Mouse (Mus musculus) C2C12 (cell line): ENCODE measurements around the gene Med12l. TPM values are rescaled to one million over a fixed set of nuclear protein-coding genes. Genes with fewer than 3 reads are reported as not detected.

Source experiments
- H3K27me3 ChIP-seq: one replicate; pipeline ENCODE4 v1.6.1; 2011; ENCODE audit not compliant: control insufficient read depth, insufficient read depth, insufficient read length
- H3K36me3 ChIP-seq: one replicate; pipeline ENCODE4 v1.6.1; 2011; ENCODE audit not compliant: control insufficient read depth, insufficient read depth
- H3K4me3 ChIP-seq: one replicate; pipeline ENCODE4 v1.5.1; 2011; ENCODE audit warnings: mild to moderate bottlenecking, control low read depth; ENCODE audit not compliant: poor library complexity, insufficient read depth, severe bottlenecking
- H3K79me2 ChIP-seq: one replicate; pipeline ENCODE4 v1.6.1; 2011; ENCODE audit not compliant: control insufficient read depth, insufficient read depth
- H3K79me3 ChIP-seq: one replicate; pipeline ENCODE4 v1.6.1; 2011; ENCODE audit warnings: low read depth, control low read depth
- H3ac ChIP-seq: one replicate; pipeline ENCODE3; 2011; ENCODE audit warnings: low read depth; ENCODE audit not compliant: control insufficient read depth, insufficient read length
- CEBPB ChIP-seq: IDR thresholded peaks from one replicate; pipeline ENCODE4 v1.6.1; 2011; ENCODE audit warnings: low read depth, mild to moderate bottlenecking, control low read depth, moderate library complexity
- CTCF ChIP-seq: IDR thresholded peaks from one replicate; pipeline ENCODE4 v1.5.1; 2011; ENCODE audit not compliant: control insufficient read depth, insufficient read depth, insufficient read length
- FOSL1 ChIP-seq: IDR thresholded peaks from one replicate; pipeline ENCODE4 v1.8.0; 2011; ENCODE audit warnings: mild to moderate bottlenecking, low read length; ENCODE audit not compliant: poor library complexity, insufficient read depth, severe bottlenecking
- MAX ChIP-seq: IDR thresholded peaks from one replicate; pipeline ENCODE4 v1.6.1; 2011; ENCODE audit warnings: mild to moderate bottlenecking, control low read depth
- MYOD1 ChIP-seq: IDR thresholded peaks from one replicate; pipeline ENCODE4 v1.6.1; 2011; ENCODE audit warnings: low read depth; ENCODE audit not compliant: control insufficient read depth, insufficient read length
- MYOG ChIP-seq: IDR thresholded peaks from one replicate; pipeline ENCODE4 v1.6.1; 2011; ENCODE audit not compliant: control insufficient read depth, insufficient read length; ENCODE audit errors: extremely low read depth
- USF1 ChIP-seq: IDR thresholded peaks from one replicate; pipeline ENCODE4 v1.6.1; 2011; ENCODE audit warnings: low read depth, mild to moderate bottlenecking, control low read depth, moderate library complexity
- polyA plus RNA-seq: library from polyadenylated mRNA; unstranded; fragments of >200 nt; fragmentation: generic; extraction: Trizol; gene quantifications from one replicate; pipeline ENCODE4 v1.2.1, GENCODE M21; 2012; ENCODE audit warnings: missing spikeins

Gene Med12l
- polyA plus RNA-seq, 1 experiment, result not detected

DNA sequence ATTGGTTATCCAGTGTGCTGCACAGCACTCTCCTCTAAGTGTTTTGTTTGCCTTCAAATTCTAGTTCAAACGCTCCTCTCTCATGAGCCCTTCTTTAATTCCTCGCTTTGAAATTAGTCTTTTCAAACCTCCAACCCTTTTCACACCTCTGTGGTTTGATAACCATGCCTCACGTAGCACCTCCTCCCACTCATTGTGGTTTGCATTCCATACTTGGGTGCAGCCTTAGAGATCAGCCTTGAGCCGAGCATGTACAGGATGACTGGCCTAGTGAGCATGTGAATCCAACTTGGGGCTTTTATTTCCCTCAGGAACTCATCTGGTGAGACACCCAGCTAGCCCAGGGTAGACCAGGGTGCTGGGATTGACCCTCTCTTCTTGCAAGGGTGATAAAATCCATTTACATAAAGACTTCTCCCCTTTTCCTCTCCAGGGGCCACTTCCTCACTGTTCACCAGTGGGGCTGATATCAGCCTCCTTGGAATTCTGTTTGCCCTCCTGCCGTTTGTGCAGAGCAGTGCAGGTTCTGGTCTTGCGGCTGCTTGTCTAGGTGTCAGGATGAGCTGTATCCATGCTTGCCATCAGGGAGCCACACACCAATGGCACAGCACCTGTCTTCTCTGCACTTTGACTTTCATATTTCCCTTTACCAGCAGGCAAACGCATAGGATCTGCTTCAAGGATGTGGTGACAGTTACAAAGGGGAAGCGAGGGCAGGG is 198.3 kb downstream of the Med12l start:
- Histone ChIP-seq H3K36me3 (no peaks in the 10 kb centered on the region), H3K79me2 (no peaks in the 10 kb centered on the region)

DNA sequence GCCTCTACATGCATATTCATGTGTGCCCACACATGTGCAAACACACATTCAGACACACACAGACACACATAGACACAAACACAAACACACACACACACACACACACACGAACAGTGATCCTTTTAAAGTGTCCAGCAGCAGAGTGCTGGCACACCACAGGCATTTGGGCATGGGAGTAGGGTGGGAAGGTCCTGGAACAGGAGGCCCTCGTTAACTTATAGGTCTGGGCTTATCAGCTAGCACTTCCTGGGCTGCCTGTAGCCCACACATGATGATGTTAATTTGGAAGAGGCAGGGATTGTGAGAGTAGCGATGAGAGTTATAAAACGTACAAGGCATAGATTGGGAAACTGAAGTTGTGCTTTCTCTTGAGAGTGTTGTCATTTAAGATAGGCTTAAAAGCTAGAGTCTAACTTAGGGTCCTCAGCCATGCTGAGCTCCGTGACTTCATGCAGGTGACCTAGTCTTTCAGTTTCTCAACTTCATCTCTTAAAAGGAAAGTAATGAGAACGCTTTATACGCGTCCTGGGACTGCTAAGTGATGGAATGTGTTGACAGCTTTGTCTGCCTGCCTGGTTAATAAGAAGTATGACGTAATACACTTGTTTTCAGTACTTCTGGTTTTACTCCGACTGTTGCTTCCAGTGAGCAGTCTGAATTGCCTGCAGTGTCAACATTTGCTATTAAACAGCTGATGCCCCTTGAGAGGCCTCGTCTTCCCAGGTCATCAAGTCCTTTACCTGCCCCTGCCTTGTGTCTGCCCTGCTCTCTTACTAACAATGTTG is 199.3 kb downstream of the Med12l start:
- Histone ChIP-seq H3K79me3 (no peaks in the 10 kb centered on the region), H3K27me3 (no peaks in the 10 kb centered on the region), H3K36me3 (no peaks in the 10 kb centered on the region), H3ac (no peak overlapping the region), H3K4me3 (no peak overlapping the region), H3K79me2 (no peaks in the 10 kb centered on the region)
- no peak for TF ChIP-seq MYOG
- TF ChIP-seq CEBPB, result no peak
- no peak for TF ChIP-seq MAX
- no peak for TF ChIP-seq CTCF
- no peak for TF ChIP-seq MYOD1
- TF ChIP-seq FOSL1, result no peak
- TF ChIP-seq USF1, result no peak

More for the DNA sequence above, 198.3 kb downstream of the Med12l start:
- Histone ChIP-seq H3ac (no peak overlapping the region), H3K27me3 (no peaks in the 10 kb centered on the region), H3K79me3 (no peaks in the 10 kb centered on the region), H3K4me3 (no peak overlapping the region)
- TF ChIP-seq MAX (no peak), MYOG (no peak), FOSL1 (no peak), CEBPB (no peak), MYOD1 (no peak), CTCF (no peak), USF1 (no peak)

DNA sequence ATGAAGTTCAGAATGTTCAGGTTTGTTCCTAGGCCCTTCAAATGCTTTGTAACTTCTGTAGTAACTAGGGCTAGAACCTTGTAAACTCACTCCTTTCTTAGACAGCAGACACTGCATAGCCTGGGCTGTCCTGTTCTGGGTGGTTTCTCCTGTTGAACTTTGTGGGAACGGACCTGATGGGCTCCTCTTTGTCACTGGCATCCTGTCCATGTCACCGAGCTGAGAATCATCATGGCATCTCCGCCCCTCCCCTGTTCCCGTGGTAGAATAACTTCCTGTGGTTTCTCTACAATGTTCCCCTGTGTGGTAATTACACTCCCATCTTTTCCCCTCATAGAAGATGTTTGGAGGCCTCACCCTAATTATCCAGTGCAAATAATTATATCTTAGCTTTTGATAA is 200.3 kb downstream of the Med12l start:
- no peak overlapping the region for H3K4me3 ChIP-seq
- H3K36me3 ChIP-seq, result no peaks in the 10 kb centered on the region

DNA sequence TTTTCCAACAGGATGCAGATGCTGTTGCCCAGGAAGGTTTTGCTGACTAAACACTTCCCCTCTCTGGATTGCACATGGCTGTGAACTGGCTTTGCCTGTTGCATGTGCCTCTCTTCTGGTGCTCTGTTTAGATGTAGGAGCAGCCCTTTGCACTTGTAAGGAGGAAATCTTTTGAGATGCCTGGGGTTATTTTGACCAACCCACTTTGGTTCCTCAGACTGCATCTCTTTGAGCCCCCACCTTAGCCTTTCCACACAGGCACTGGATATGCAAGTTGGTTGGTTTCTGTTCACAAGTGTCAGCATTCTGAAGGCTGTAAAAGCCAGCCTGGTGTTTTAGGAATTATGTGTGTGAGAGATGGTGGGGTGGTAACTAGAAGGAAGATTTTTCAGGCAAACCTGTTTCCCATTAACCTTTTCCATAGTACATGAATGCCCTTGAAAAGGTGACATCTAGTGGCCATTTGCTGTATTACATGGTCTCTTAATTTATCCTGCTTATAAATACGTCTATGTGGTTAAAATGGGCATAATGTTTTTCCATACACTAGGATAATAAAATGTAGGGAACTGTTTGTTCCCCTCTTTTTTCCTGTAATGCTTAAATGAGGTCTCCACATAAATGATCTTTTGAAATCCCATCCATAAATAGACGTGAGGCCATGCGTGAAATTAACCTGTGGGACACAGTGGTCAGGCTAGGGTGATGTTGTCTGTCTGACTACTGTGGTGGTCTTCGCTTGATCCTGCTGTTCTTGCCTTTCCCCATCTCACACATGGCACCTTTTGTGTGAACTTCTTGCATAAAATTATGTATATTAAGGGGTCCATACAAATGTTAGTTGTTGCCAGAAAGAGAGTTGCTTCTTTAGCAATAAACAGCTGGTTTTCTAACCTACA is 203.3 kb downstream of the Med12l start:
- Histone ChIP-seq H3K79me3 (no peaks in the 10 kb centered on the region), H3K36me3 (no peaks in the 10 kb centered on the region), H3ac (no peak overlapping the region), H3K4me3 (no peak overlapping the region), H3K79me2 (no peaks in the 10 kb centered on the region), H3K27me3 (no peaks in the 10 kb centered on the region)
- TF ChIP-seq CTCF (peak; percentile 3), FOSL1 (no peak)

More for the DNA sequence above, 200.3 kb downstream of the Med12l start:
- Histone ChIP-seq H3ac (no peak overlapping the region), H3K27me3 (no peaks in the 10 kb centered on the region), H3K79me2 (no peaks in the 10 kb centered on the region), H3K79me3 (no peaks in the 10 kb centered on the region)
- TF ChIP-seq FOSL1, result no peak
- no peak for TF ChIP-seq MAX

DNA sequence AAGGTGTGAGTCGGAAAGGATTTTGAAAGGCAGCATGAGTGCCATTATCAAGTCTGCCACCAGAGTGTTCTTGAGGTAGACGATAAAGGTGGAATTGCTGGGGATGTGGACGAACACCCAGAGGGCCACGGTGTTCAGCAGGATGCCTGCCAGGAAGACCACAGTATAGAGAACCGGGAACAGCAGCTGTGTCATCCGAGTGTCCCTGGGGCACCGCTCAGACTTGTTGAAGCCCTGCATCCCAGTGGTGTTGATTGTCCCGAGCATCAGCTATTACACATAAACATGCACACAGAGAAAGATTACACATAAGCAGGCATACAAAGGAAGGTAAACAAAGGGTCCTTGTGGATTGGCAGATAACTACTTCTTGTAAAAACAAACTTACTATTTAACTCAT is 204.5 kb downstream of the Med12l start:
- Histone ChIP-seq H3K27me3 (no peaks in the 10 kb centered on the region), H3ac (no peak overlapping the region), H3K4me3 (no peak overlapping the region), H3K36me3 (no peaks in the 10 kb centered on the region), H3K79me3 (no peaks in the 10 kb centered on the region), H3K79me2 (no peaks in the 10 kb centered on the region)
- TF ChIP-seq MAX, result no peak
- TF ChIP-seq FOSL1, result no peak
- TF ChIP-seq CEBPB, result no peak
- no peak for TF ChIP-seq MYOG
- no peak for TF ChIP-seq CTCF
- no peak for TF ChIP-seq USF1
- TF ChIP-seq MYOD1, result no peak
